Mouse (Mus musculus) thymus, postnatal 0 days (tissue): ENCODE results near the gene Mex3b. TPM values are rescaled to one million over a fixed set of nuclear protein-coding genes. Genes with fewer than 3 reads are reported as not detected.

Source experiments
- polyA plus RNA-seq: library from polyadenylated mRNA; unstranded; fragments of >200 nt; fragmentation: Nextera tagmentation; extraction: Ambion mirVana; gene quantifications from 2 replicates; pipeline ENCODE4 v1.2.1, GENCODE M21; 2015

The Mex3b gene
- polyA plus RNA-seq, 1 experiment from 2014 or later = 9.5 TPM

Other genes starting within 250 kb of the Mex3b start
- 3.7 and 4.2 TPM in 2 replicates for gene Saxo2, start 218.8 kb upstream of the Mex3b start, polyA plus RNA-seq
- 21.5 and 24.2 TPM in 2 replicates for gene Efl1, start 218.7 kb upstream of the Mex3b start, polyA plus RNA-seq